Mouse (Mus musculus) left cerebral cortex, postnatal 25 days (tissue): ENCODE results near the gene Mras. TPM values are rescaled to one million over a fixed set of nuclear protein-coding genes. Genes with fewer than 3 reads are reported as not detected.

Source experiments
- DNase-seq, 2 experiments: peaks; one replicate each; pipeline ENCODE4 v3.0.0; 2022; ENCODE audit warnings: low spot score in 2 of 2, mixed read lengths in 1 of 2
- intact Hi-C: fragments of 180-260 bp; cut with DNase I; formaldehyde crosslinking; loops from one replicate; pipeline ENCODE4 v1.15.1; 2025
- total RNA-seq, 2 experiments: library from RNA; stranded (reverse); gene quantifications; 2 replicates each; pipeline ENCODE4 v1.2.3; 2021

Mras gene
- total RNA-seq, 2 experiments from 2014 or later, result 171 TPM

GRCm38 (mm10) chr9:99379194-99379593 lies 58.0 kb downstream of the Mras start:
- intact Hi-C loops, result loop anchor here (5.0 kb wide), 2 partner anchors 132 to 402 kb away; no protein-coding TSS in a partner anchor
- DNase-seq, result no peak

- peak in 1 of 2 experiments; percentile 71 for DNase-seq
- intact Hi-C loops, result loop anchor here (2.0 to 5.0 kb wide), 3 partner anchors 130 to 400 kb away; no protein-coding TSS in a partner anchor
Measured at GRCm38 (mm10) chr9:99376591-99377418, 60.4 kb downstream of the Mras start.

- DNase-seq, result no peak
- intact Hi-C loops, result loop anchor here (10.0 kb wide), 1 partner anchor 754 kb away; no protein-coding TSS in a partner anchor
Measured at GRCm38 (mm10) chr9:99368431-99368830, 68.8 kb downstream of the Mras start.

- DNase-seq, result no peak
- intact Hi-C loops, result loop anchor here (10.0 kb wide), 1 partner anchor 751 kb away; no protein-coding TSS in a partner anchor
Measured at GRCm38 (mm10) chr9:99365906-99366305, 71.3 kb downstream of the Mras start.

GRCm38 (mm10) chr9:99363076-99363475 lies 74.1 kb downstream of the Mras start:
- intact Hi-C loops, result loop anchor here (10.0 kb wide), 1 partner anchor 748 kb away; no protein-coding TSS in a partner anchor

GRCm38 (mm10) chr9:99361946-99362345 lies 75.2 kb downstream of the Mras start:
- DNase-seq, result no peak
- intact Hi-C loops, result loop anchor here (10.0 kb wide), 1 partner anchor 747 kb away; no protein-coding TSS in a partner anchor

More at GRCm38 (mm10) chr9:99363076-99363475, 74.1 kb downstream of the Mras start:
- DNase-seq, result no peak

- intact Hi-C loops, result no loop called here
- no peak for DNase-seq
Measured at GRCm38 (mm10) chr9:99359012-99359411, 78.2 kb downstream of the Mras start.

- DNase-seq, result peak in 1 of 2 experiments; percentile 15
Measured at GRCm38 (mm10) chr9:99357921-99358692, 79.1 kb downstream of the Mras start, which contains the start of gene Esyt3. Gene Esyt3 (minus strand): TSS chr9:99358557.

GRCm38 (mm10) chr9:99357561-99357920 lies 79.6 kb downstream of the Mras start:
- no peak for DNase-seq
- intact Hi-C loops, result no loop called here

More at GRCm38 (mm10) chr9:99357921-99358692, 79.1 kb downstream of the Mras start, which contains the start of gene Esyt3:
- intact Hi-C loops, result no loop called here

- DNase-seq, result no peak
- intact Hi-C loops, result no loop called here
Measured at GRCm38 (mm10) chr9:99355971-99356370, 81.2 kb downstream of the Mras start.

- DNase-seq, result no peak
- intact Hi-C loops, result no loop called here
Measured at GRCm38 (mm10) chr9:99354796-99355195, 82.4 kb downstream of the Mras start.

GRCm38 (mm10) chr9:99353390-99353789 lies 83.8 kb downstream of the Mras start:
- intact Hi-C loops, result no loop called here

GRCm38 (mm10) chr9:99352964-99353363 lies 84.2 kb downstream of the Mras start:
- DNase-seq, result no peak
- intact Hi-C loops, result no loop called here

More at GRCm38 (mm10) chr9:99353390-99353789, 83.8 kb downstream of the Mras start:
- DNase-seq, result no peak

- DNase-seq, result peak; percentile 67 to 90
- intact Hi-C loops, result no loop called here
Measured at GRCm38 (mm10) chr9:99345351-99345792, 91.8 kb downstream of the Mras start.

- no peak for DNase-seq
- intact Hi-C loops, result no loop called here
Measured at GRCm38 (mm10) chr9:99341600-99341999, 95.6 kb downstream of the Mras start.

- no peak for DNase-seq
- intact Hi-C loops, result no loop called here
Measured at GRCm38 (mm10) chr9:99340126-99340525, 97.1 kb downstream of the Mras start.

- intact Hi-C loops, result no loop called here
- no peak for DNase-seq
Measured at GRCm38 (mm10) chr9:99339182-99339581, 98.0 kb downstream of the Mras start.

GRCm38 (mm10) chr9:99338293-99338692 lies 98.9 kb downstream of the Mras start:
- intact Hi-C loops, result no loop called here
- DNase-seq, result no peak

- intact Hi-C loops, result no loop called here
- DNase-seq, result no peak
Measured at GRCm38 (mm10) chr9:99336538-99336937, 100.6 kb downstream of the Mras start.
